Mouse (Mus musculus) brain, embryonic 14.5 days (tissue): Measurements from ENCODE around the gene Wfikkn2.

ENCODE experiments used
- CTCF ChIP-seq: fragments of 200-500 bp; IDR thresholded peaks from 2 replicates; pipeline ENCODE4 v1.5.1; 2012; ENCODE audit warnings: inconsistent platforms, mild to moderate bottlenecking, moderate library complexity, borderline replicate concordance; ENCODE audit not compliant: insufficient read depth, insufficient read length; ENCODE audit errors: extremely low read depth
- POLR2A ChIP-seq: fragments of 200-500 bp; IDR thresholded peaks from 2 replicates; pipeline ENCODE4 v1.6.1; 2012; ENCODE audit warnings: mild to moderate bottlenecking, inconsistent platforms, borderline replicate concordance; ENCODE audit not compliant: poor library complexity, insufficient read depth, insufficient read length, severe bottlenecking; ENCODE audit errors: extremely low read depth

DNA sequence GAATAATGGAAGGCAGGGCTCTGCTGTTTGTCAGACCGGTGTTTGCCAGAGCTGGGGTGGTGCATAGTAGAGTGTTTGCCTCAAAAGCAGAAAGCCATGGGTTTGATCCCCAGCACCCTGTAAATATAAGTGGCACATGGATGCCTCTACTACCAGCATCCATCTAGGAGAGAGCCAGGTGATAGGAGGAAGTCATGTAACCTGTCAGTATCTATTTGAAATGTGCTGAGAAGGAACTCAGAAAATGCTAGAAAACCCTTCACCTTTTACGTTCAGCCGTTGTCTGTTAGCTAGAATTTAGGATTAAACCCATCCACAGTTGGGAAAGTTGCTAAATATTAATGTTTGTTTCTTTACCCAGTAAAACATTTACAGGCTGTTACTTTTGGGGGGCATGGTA, 30.2 kb downstream of the Wfikkn2 start:
- TF ChIP-seq CTCF (no peak), POLR2A (no peak)
